Mouse (Mus musculus): ENCODE data around the gene Ace3. TPM values are rescaled to one million over a fixed set of nuclear protein-coding genes. Genes with fewer than 3 reads are reported as not detected.
A peak's percentile ranks its signal among the peaks of the same experiment; 100 is the strongest.

The Ace3 gene
- total RNA-seq, 4 experiments from 2014 or later: not detected

- peak; percentile 97 to 100 for DNase-seq (ENCODE audit: low spot score in 2 of 2)
Measured at GRCm38 (mm10) chr11:106036548-106037417, 42.3 kb downstream of the Ace3 start, which contains the start of gene Dcaf7. TSS of gene Dcaf7 (plus strand) at chr11:106036872.

GRCm38 (mm10) chr11:106037418-106037751 lies 42.9 kb downstream of the Ace3 start:
- DNase-seq (ENCODE audit: low spot score in 2 of 2): peak in 1 of 2 experiments; percentile 87

- no peak for DNase-seq (ENCODE audit: low spot score in 2 of 2)
Measured at GRCm38 (mm10) chr11:106044349-106044748, 49.9 kb downstream of the Ace3 start.

- no peak for DNase-seq (ENCODE audit: low spot score in 2 of 2)
Measured at GRCm38 (mm10) chr11:106045256-106045655, 50.8 kb downstream of the Ace3 start.

DNA sequence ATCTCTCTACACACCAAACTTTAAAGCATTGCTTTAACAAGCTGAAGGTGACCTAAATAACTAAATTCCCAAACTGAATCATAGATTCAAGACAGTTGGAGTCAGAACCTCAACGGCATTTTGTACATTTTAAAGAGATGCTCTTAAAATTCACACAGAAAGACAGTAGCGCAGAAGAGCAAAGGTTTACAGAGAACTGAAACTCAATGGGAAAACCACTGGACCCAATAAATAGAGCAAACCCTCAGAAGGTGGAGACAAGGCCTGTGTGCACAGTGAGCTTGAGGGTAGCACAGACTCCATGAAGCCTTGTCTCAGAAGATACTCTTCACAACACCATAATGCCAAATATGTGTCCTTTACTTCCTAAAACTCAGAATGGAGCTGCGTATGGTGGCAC lies 51.3 kb downstream of the Ace3 start:
- DNase-seq (ENCODE audit: low spot score in 2 of 2): no peak

DNA sequence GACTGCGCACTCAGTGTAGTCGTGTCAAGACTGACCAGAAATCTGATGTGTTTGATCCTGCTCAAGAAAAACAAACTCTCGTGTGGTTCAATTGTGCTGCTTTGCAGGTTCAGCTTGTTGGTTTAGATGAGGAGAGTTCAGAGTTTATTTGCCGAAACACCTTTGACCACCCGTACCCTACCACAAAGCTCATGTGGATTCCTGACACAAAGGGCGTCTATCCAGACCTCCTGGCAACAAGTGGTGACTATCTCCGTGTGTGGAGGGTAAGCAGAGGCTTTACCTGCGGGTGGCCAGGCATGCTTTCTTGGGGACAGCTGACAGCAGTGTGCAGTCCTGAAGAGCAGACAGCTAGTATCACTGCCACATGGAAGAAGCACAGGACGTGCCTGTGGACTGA lies 52.1 kb downstream of the Ace3 start:
- DNase-seq (ENCODE audit: low spot score in 2 of 2): no peak

DNA sequence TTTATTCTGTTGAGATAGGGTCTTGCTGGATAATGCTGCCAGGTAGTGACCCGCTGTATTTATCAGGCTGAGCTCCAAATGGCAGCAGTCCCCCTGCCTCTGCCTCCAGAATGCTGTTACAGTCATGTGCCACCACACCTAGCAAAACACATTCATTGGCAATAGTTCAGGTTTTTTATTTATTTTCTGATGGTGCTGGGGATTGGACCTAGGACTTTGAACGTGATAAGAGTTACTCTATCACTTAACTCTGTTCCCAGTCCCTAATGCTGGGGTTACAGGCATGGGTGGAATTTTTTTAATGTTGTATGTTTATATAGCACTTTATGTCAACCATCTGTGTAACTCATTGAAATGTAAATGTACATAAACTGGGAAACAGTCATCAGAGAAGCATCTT lies 59.4 kb downstream of the Ace3 start:
- no peak for DNase-seq (ENCODE audit: low spot score in 2 of 2)

GRCm38 (mm10) chr11:106054600-106054999 lies 60.1 kb downstream of the Ace3 start:
- no peak for DNase-seq (ENCODE audit: low spot score in 2 of 2)

Other genes starting within 250 kb of the Ace3 start
- gene Cyb561, start 41.3 kb upstream of the Ace3 start, total RNA-seq (2022): 10 to 100 TPM; 86.6 to 90.7 (median 89.1) TPM
- gene Ace, start 26.7 kb upstream of the Ace3 start, total RNA-seq (2022): 10 to 100 TPM; 18.6 to 24.5 (median 20.5) TPM
- 1 to 10 TPM; 1.9 to 2.6 (median 2.2) TPM for gene Kcnh6, start 13.4 kb downstream of the Ace3 start, total RNA-seq (2022)
- 100 to 1,000 TPM; 126 to 137 (median 132) TPM for gene Dcaf7, start 42.2 kb downstream of the Ace3 start, total RNA-seq (2022)
- gene Taco1, start 71.4 kb downstream of the Ace3 start, total RNA-seq (2022): 10 to 100 TPM; 16.1 to 18.2 (median 17.2) TPM
- gene Map3k3, start 89.9 kb downstream of the Ace3 start, total RNA-seq (2022): 10 to 100 TPM; 28.2 to 31.8 (median 28.7) TPM
- 1 to 10 TPM in 1 of 4 experiments, not detected in 3; 1.7 TPM for gene Gm10840, start 166.2 kb downstream of the Ace3 start, total RNA-seq (2022)
- 10 to 100 TPM; 79.3 to 90.2 (median 86.9) TPM for gene Limd2, start 166.2 kb downstream of the Ace3 start, total RNA-seq (2022)
- gene Strada, start 207.5 kb downstream of the Ace3 start, total RNA-seq (2022): 10 to 100 TPM; 29.0 to 34.0 (median 30.3) TPM
- gene Ccdc47, start 221.7 kb downstream of the Ace3 start, total RNA-seq (2022): 10 to 100 TPM; 83.3 to 93.9 (median 86.2) TPM
- gene Ddx42, start 222.3 kb downstream of the Ace3 start, total RNA-seq (2022): 10 to 100 TPM; 64.8 to 69.6 (median 68.7) TPM

All from left cerebral cortex, adult 8-10 months (tissue).